Mouse (Mus musculus) CD4-positive, CD25-positive, alpha-beta regulatory T cell (primary cell): ENCODE measurements around the gene Dnajc22. TPM values are rescaled to one million over a fixed set of nuclear protein-coding genes. Genes with fewer than 3 reads are reported as not detected.

Experiments used
- polyA plus RNA-seq: library from polyadenylated mRNA; unstranded; fragments of 100-300 nt; shearing (Covaris generic); gene quantifications from one replicate; pipeline ENCODE4 v1.2.1, GENCODE M21; 2017

The Dnajc22 gene
- not detected for polyA plus RNA-seq

GRCm38 (mm10) chr15:99092870-99093269, at the start of gene Dnajc22:
Gene Dnajc22 (plus strand): TSS chr15:99093170.

GRCm38 (mm10) chr15:99055040-99055439, 37.9 kb upstream of the Dnajc22 start, which contains the start of gene Prph:
Gene Prph (plus strand): TSS chr15:99055174.

GRCm38 (mm10) chr15:99074019-99074599, 18.9 kb upstream of the Dnajc22 start, which contains the start of gene Troap:
Gene Troap (plus strand): TSS chr15:99074575.

GRCm38 (mm10) chr15:99087253-99088075, 5.5 kb upstream of the Dnajc22 start, which contains the start of gene C1ql4:
Gene C1ql4 (minus strand): TSS chr15:99087817.

GRCm38 (mm10) chr15:99125711-99126080, 32.7 kb downstream of the Dnajc22 start, which contains the start of gene Spats2:
Gene Spats2 (plus strand): TSS chr15:99125916.

Other genes starting within 250 kb of the Dnajc22 start
- 31.2 TPM for gene Kmt2d, start 222.0 kb upstream of the Dnajc22 start, polyA plus RNA-seq
- gene Rhebl1, start 198.6 kb upstream of the Dnajc22 start, polyA plus RNA-seq, result 17.2 TPM
- not detected for gene Dhh, start 194.6 kb upstream of the Dnajc22 start, polyA plus RNA-seq
- gene Lmbr1l, start 174.9 kb upstream of the Dnajc22 start, polyA plus RNA-seq, result 70.7 TPM
- 434 TPM for gene Tuba1b, start 158.6 kb upstream of the Dnajc22 start, polyA plus RNA-seq
- not detected for gene Gm49450, start 139.6 kb upstream of the Dnajc22 start, polyA plus RNA-seq
- 182 TPM for gene Tuba1a, start 139.5 kb upstream of the Dnajc22 start, polyA plus RNA-seq
- gene Tuba1c, start 63.3 kb upstream of the Dnajc22 start, polyA plus RNA-seq, result 49.3 TPM
- gene Prph, start 38.0 kb upstream of the Dnajc22 start, polyA plus RNA-seq, result not detected
- gene Troap, start 18.6 kb upstream of the Dnajc22 start, polyA plus RNA-seq, result 0.72 TPM
- not detected for gene C1ql4, start 5.4 kb upstream of the Dnajc22 start, polyA plus RNA-seq
- 0.85 TPM for gene Spats2, start 32.7 kb downstream of the Dnajc22 start, polyA plus RNA-seq
- 5.4 TPM for gene Kcnh3, start 131.7 kb downstream of the Dnajc22 start, polyA plus RNA-seq
- gene Mcrs1, start 158.8 kb downstream of the Dnajc22 start, polyA plus RNA-seq, result 122 TPM
- 14.2 TPM for gene Prpf40b, start 201.9 kb downstream of the Dnajc22 start, polyA plus RNA-seq
- 0.38 TPM for gene Fam186b, start 202.7 kb downstream of the Dnajc22 start, polyA plus RNA-seq